Mouse (Mus musculus): ENCODE measurements around the gene Gm14440. TPM values are rescaled to one million over a fixed set of nuclear protein-coding genes. Genes with fewer than 3 reads are reported as not detected.
"Not testable (repeated sequence)": the region's sequence is repeated elsewhere in the genome, so short reads cannot be mapped to it uniquely, and the experiment has no call there.

Gm14440 gene
- not detected in 2 replicates for polyA plus RNA-seq (2012; rRNA removed)
- not detected in 2 replicates for polyA plus RNA-seq (2014; fragmentation: Nextera tagmentation; extraction: Ambion mirVana)

DNA sequence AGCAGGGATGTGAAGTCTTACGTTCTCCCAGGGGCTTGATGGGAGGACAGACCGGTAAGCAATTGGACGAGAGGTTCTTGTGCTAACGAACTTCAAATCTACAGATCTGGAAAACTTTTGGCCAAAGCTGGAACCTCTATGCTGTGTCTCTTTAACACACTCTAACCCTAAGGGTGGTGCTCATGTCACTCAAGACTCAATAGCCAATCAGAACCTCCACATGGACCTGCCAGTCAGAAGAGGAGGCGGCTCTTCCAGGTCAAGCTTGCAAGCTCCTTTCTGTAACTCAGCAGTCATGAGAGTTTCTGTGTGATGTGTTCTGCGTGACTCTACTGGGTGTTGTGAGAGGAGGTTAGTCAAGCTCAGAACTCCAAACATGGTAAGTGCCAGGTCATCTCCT, at the start of gene Gm14440:
TSS of gene Gm14440 (plus strand) at position 301 of the 400 bp plus-strand sequence.
- H3K4me3 ChIP-seq (ENCODE audit: insufficient read depth in 1 of 2, low read depth in 2 of 2, low read length in 2 of 2); H3K27ac ChIP-seq; H3K9ac ChIP-seq (replicated peaks); H3K27me3 ChIP-seq (ENCODE audit: control insufficient read depth, insufficient read depth, low read length); H3K9me3 ChIP-seq (ENCODE audit: control insufficient read depth, low read length); H3K4me1 ChIP-seq (replicated peaks; ENCODE audit: control insufficient read depth in 2 of 2, insufficient read depth in 2 of 2, low read length in 1 of 2); H3K36me3 ChIP-seq (replicated peaks; ENCODE audit: control insufficient read depth, insufficient read depth, low read depth); DNase-seq (ENCODE audit: low read depth in 3 of 3, low spot score in 3 of 3); ATAC-seq (ENCODE audit: insufficient read depth); H3K4me2 ChIP-seq (ENCODE audit: low read depth): not testable (repeated sequence)
- no CpG with 5 or more reads among the region's 6 CpGs for WGBS (ENCODE audit: insufficient replicate concordance)

Other genes with a start within 250 kb of the Gm14440 start
- gene Gm14393, start 207.3 kb upstream of the Gm14440 start, polyA plus RNA-seq (2012; rRNA removed): not detected in 2 replicates
- not detected in 2 replicates for gene Gm14393, start 207.3 kb upstream of the Gm14440 start, polyA plus RNA-seq (2014; fragmentation: Nextera tagmentation; extraction: Ambion mirVana)
- gene Gm14399, start 133.1 kb upstream of the Gm14440 start, polyA plus RNA-seq (2012; rRNA removed): 0.27 and 1.2 TPM in 2 replicates
- gene Gm14399, start 133.1 kb upstream of the Gm14440 start, polyA plus RNA-seq (2014; fragmentation: Nextera tagmentation; extraction: Ambion mirVana): 1.0 and 1.1 TPM in 2 replicates
- 0.04 and 0.09 TPM in 2 replicates for gene Gm14443, start 99.3 kb upstream of the Gm14440 start, polyA plus RNA-seq (2012; rRNA removed)
- gene Gm14443, start 99.3 kb upstream of the Gm14440 start, polyA plus RNA-seq (2014; fragmentation: Nextera tagmentation; extraction: Ambion mirVana): 0.05 TPM in 1 of 2 replicates, not detected in the other
- 0.86 and 2.2 TPM in 2 replicates for gene Gm14391, start 68.2 kb upstream of the Gm14440 start, polyA plus RNA-seq (2012; rRNA removed)
- gene Gm14391, start 68.2 kb upstream of the Gm14440 start, polyA plus RNA-seq (2014; fragmentation: Nextera tagmentation; extraction: Ambion mirVana): 2.3 and 2.7 TPM in 2 replicates
- 1.6 and 3.3 TPM in 2 replicates for gene Gm4631, start 63.1 kb downstream of the Gm14440 start, polyA plus RNA-seq (2012; rRNA removed)
- gene Gm4631, start 63.1 kb downstream of the Gm14440 start, polyA plus RNA-seq (2014; fragmentation: Nextera tagmentation; extraction: Ambion mirVana): 5.1 and 5.4 TPM in 2 replicates
- gene Zfp968, start 97.3 kb downstream of the Gm14440 start, polyA plus RNA-seq (2012; rRNA removed): 0.45 and 0.55 TPM in 2 replicates
- gene Zfp968, start 97.3 kb downstream of the Gm14440 start, polyA plus RNA-seq (2014; fragmentation: Nextera tagmentation; extraction: Ambion mirVana): 1.5 TPM in 2 replicates
- gene Gm4724, start 160.7 kb downstream of the Gm14440 start, polyA plus RNA-seq (2012; rRNA removed): 0.87 and 1.5 TPM in 2 replicates
- 2.1 and 3.1 TPM in 2 replicates for gene Gm4724, start 160.7 kb downstream of the Gm14440 start, polyA plus RNA-seq (2014; fragmentation: Nextera tagmentation; extraction: Ambion mirVana)
- gene Zfp965, start 194.9 kb downstream of the Gm14440 start, polyA plus RNA-seq (2012; rRNA removed): 0.45 and 0.77 TPM in 2 replicates
- gene Zfp965, start 194.9 kb downstream of the Gm14440 start, polyA plus RNA-seq (2014; fragmentation: Nextera tagmentation; extraction: Ambion mirVana): 1.9 and 2.3 TPM in 2 replicates

All from liver, embryonic 14.5 days (tissue).